Mouse (Mus musculus) erythroblast, embryonic 14.5 days (primary cell): ENCODE measurements around the gene Prkag2.

Experiments
- GATA1 ChIP-seq: IDR thresholded peaks from 2 replicates; pipeline ENCODE4 v1.6.1; 2012; ENCODE audit warnings: low read length, inconsistent platforms, mixed read lengths
- TAL1 ChIP-seq: IDR thresholded peaks from 3 replicates; pipeline ENCODE4 v1.6.1; 2012; ENCODE audit warnings: low read length, inconsistent platforms, mixed read lengths

DNA sequence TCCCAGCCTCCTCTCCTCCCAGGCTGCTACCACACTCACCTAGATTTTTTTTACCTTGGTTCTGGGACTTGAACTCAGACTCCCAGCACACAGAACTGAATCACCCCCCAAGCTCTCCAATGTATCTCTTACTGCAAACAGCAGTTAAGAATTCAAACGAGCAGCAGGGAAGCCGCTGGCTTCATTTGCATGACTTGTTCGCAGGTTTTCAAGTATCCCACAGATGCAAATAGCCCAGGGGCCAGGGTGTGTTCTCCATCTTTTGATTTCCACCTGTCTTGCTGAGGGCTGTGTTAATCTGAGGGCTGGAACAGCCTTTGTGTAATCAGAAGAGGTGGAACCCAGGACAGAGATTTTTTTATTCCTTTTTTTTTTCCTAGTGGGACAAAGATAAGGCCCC is 90.7 kb downstream of the Prkag2 start:
- no peak for TF ChIP-seq TAL1
- no peak for TF ChIP-seq GATA1
